Mouse (Mus musculus): ENCODE data around the gene Cnot1.

DNA sequence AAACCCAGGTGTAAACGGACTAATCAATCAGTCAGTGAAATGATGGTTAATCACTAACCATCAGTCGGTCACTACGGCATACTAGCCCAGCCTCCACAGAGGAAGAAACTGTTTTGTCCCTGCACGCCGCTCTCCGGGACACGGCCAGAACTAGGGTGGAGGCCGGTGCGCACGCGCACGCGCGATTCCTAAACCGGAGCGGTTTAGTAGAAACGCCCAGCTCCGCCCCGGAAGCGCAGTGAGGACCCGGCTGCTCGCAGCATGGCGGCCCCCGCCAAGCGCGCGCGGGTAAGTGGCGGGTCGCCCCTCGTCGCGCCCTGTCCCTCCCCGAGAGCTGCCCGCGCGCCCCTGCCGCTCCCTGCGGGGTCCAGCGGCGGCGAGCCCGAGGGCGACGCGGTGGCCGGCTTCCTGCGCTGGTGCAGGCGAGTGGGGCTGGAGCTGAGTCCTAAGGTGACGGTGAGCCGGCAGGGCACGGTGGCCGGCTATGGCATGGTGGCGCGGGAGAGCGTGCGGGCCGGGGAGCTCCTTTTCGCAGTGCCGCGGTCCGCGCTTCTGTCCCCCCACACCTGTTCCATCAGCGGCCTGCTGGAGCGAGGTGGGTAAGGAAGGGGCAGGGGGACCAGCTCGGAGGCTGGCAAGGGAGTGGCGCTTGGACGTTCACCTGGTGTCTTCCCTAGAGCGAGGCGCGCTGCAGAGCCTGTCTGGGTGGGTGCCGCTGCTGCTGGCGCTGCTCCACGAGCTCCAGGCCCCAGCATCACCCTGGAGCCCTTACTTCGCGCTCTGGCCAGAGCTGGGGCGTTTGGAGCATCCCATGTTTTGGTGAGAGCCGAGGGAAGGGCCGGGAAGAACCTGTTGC is 91.4 kb downstream of the Cnot1 start, which contains the start of gene Setd6:
- TF ChIP-seq CTCF (IDR thresholded peaks at IDR 0.05; ENCODE audit: low read depth) = no peak
- no peak for TF ChIP-seq EP300 (IDR thresholded peaks at IDR 0.05; ENCODE audit: low read depth)
